In the genomic region with DNA sequence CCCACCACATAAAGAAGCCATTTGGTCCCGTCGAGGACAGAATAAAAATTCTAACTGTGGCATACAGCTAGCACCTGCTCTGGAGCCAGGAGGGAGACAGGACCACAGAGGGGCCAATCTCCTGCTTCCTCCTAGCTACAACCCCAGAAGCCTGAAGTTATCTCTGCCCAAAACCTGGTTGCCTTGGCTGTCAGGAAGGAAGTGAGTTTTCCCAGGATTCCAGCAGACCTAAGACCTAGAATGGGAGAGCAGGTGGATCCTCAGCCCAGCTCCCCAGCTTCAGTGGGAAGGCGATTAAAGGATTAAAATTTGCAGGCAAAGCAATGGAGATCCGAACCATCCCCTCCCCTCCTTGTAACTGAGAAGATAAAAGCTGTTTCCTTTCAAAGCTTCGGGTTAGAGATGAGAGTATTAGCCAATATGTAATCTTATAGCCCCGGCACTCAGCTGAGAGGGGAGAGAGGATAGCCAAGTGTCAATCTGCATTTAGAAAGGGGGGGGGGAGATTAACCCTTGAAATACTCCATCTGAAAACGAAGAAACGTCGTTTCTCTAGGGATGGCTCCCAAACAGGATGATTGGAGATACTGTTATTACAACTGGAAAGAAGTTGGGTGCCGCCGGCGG, we compare ENCODE assay signal across 13 mouse cellular contexts.
"Had no signal": no experiment of that assay in that cellular context is flagged by ENCODE, and none has a peak within 500 bp of the region (broad histone marks: within the 10 kb centered on the region; RNA-seq: fewer than 3 reads in every experiment).

No protein-coding gene starts in this region.

- H3K4me3 ChIP-seq: limb, embryonic 12.5 days; liver, embryonic 13.5 days; myocyte; neural tube, embryonic 15.5 days had no signal

- ATAC-seq: liver, postnatal 0 days had no signal

- H3K4me2 ChIP-seq: limb, embryonic 12.5 days; liver, embryonic 13.5 days; neural tube, embryonic 15.5 days had no signal

- H3K4me1 ChIP-seq: limb, embryonic 12.5 days; neural tube, embryonic 15.5 days had no signal

- H3K9me3 ChIP-seq: limb, embryonic 12.5 days; liver, embryonic 13.5 days; neural tube, embryonic 15.5 days had no signal

- H3K27ac ChIP-seq: kidney, postnatal 0 days; limb, embryonic 12.5 days; liver, embryonic 13.5 days; neural tube, embryonic 15.5 days; stomach, postnatal 0 days had no signal

- DNase-seq: kidney, adult 11 months; kidney, adult 9 months; kidney, postnatal 36 days; layer of hippocampus, adult 9-11 months; layer of hippocampus, postnatal 36 days; liver, embryonic 13.5 days; liver, postnatal 0 days; thymus, postnatal 25 days had no signal

- H3K9ac ChIP-seq: limb, embryonic 12.5 days; liver, embryonic 13.5 days; liver, postnatal 0 days; neural tube, embryonic 15.5 days had no signal

- H3K36me3 ChIP-seq: limb, embryonic 12.5 days; liver, embryonic 13.5 days; neural tube, embryonic 15.5 days had no signal
